Mouse (Mus musculus): ENCODE data around the gene Tmed9. TPM values are rescaled to one million over a fixed set of nuclear protein-coding genes. Genes with fewer than 3 reads are reported as not detected.
A peak's percentile ranks its signal among the peaks of the same experiment; 100 is the strongest.

Tmed9 gene
- 123 and 136 TPM in 2 replicates for polyA plus RNA-seq (2015; fragmentation: Nextera tagmentation; extraction: Ambion mirVana)

GRCm38 (mm10) chr13:55573432-55573831 lies at the start of gene Tmed9:
Gene Tmed9, plus strand, starts transcription at chr13:55573732.
- no peak within 1 kb of the TSS for H3K4me3 ChIP-seq (ENCODE audit: low read depth, low read length)
- no peaks in the 10 kb centered on the region for H3K27me3 ChIP-seq (ENCODE audit: control insufficient read depth, insufficient read depth, low read length)
- H3K36me3 ChIP-seq (ENCODE audit: control insufficient read depth, insufficient read depth, low read length) = no peaks in the 10 kb centered on the region
- no peak within 1 kb of the TSS for H3K9ac ChIP-seq (ENCODE audit: low read length)
- ATAC-seq (ENCODE audit: low FRiP score, low TSS enrichment) = no peak
- DNase-seq (ENCODE audit: low spot score) = no peak
- H3K27ac ChIP-seq (replicated peaks) = no peak within 1 kb of the TSS
- no peaks in the 10 kb centered on the region for H3K9me3 ChIP-seq (ENCODE audit: control insufficient read depth, low read length)
- WGBS = 97% methylated on average over 2 of the region's 2 CpGs
- H3K4me2 ChIP-seq (replicated peaks; ENCODE audit: low read depth) = no peak within 1 kb of the TSS
- H3K4me1 ChIP-seq (replicated peaks; ENCODE audit: control insufficient read depth, insufficient read depth) = peaks cover 4% of the 10 kb centered on the region; the same call in 1 of the 2 replicates
- TF ChIP-seq CTCF (IDR thresholded peaks at IDR 0.05; ENCODE audit: low read depth) (no peak), EP300 (optimal IDR thresholded peaks at IDR 0.05) (no peak)

- 0 out of 2 replicates have a peak, but pooled peaks have one; percentile 7 for ATAC-seq (ENCODE audit: low FRiP score, low TSS enrichment)
- TF ChIP-seq EP300 (optimal IDR thresholded peaks at IDR 0.05) (no peak), CTCF (IDR thresholded peaks at IDR 0.05; ENCODE audit: low read depth) (no peak)
- Histone ChIP-seq H3K36me3 (ENCODE audit: control insufficient read depth, insufficient read depth, low read length) (no peaks in the 10 kb centered on the region), H3K27ac (replicated peaks) (no peak overlapping the region), H3K9ac (ENCODE audit: low read length) (no peak overlapping the region), H3K27me3 (ENCODE audit: control insufficient read depth, insufficient read depth, low read length) (no peaks in the 10 kb centered on the region), H3K4me1 (replicated peaks; ENCODE audit: control insufficient read depth, insufficient read depth) (no peaks in the 10 kb centered on the region), H3K4me2 (replicated peaks; ENCODE audit: low read depth) (no peak overlapping the region), H3K4me3 (ENCODE audit: low read depth, low read length) (no peak overlapping the region), H3K9me3 (ENCODE audit: control insufficient read depth, low read length) (no peaks in the 10 kb centered on the region)
- WGBS = 90% methylated on average over 23 of the region's 23 CpGs
- DNase-seq (ENCODE audit: low spot score) = no peak
These were observed 49.5 kb upstream of the Tmed9 start for GRCm38 (mm10) chr13:55523951-55524600.

GRCm38 (mm10) chr13:55525733-55526553 lies 47.6 kb upstream of the Tmed9 start:
- no peak for TF ChIP-seq CTCF (IDR thresholded peaks at IDR 0.05; ENCODE audit: low read depth)
- no peak for TF ChIP-seq EP300 (optimal IDR thresholded peaks at IDR 0.05)
- 74% methylated on average over 16 of the region's 16 CpGs for WGBS
- no peak overlapping the region for H3K4me3 ChIP-seq (ENCODE audit: low read depth, low read length)
- H3K4me1 ChIP-seq (replicated peaks; ENCODE audit: control insufficient read depth, insufficient read depth) = no peaks in the 10 kb centered on the region
- ATAC-seq (ENCODE audit: low FRiP score, low TSS enrichment) (no peak), DNase-seq (ENCODE audit: low spot score) (no peak)
- peaks cover 10% of the 10 kb centered on the region; the same call in 1 of the 2 replicates for H3K36me3 ChIP-seq (ENCODE audit: control insufficient read depth, insufficient read depth, low read length)
- no peaks in the 10 kb centered on the region for H3K9me3 ChIP-seq (ENCODE audit: control insufficient read depth, low read length)
- H3K27me3 ChIP-seq (ENCODE audit: control insufficient read depth, insufficient read depth, low read length) = no peaks in the 10 kb centered on the region
- H3K9ac ChIP-seq (ENCODE audit: low read length) = no peak overlapping the region
- H3K4me2 ChIP-seq (replicated peaks; ENCODE audit: low read depth) = no peak overlapping the region
- no peak overlapping the region for H3K27ac ChIP-seq (replicated peaks)

- H3K27ac ChIP-seq (replicated peaks) = no peak overlapping the region
- TF ChIP-seq EP300 (optimal IDR thresholded peaks at IDR 0.05) (no peak), CTCF (IDR thresholded peaks at IDR 0.05; ENCODE audit: low read depth) (no peak)
- WGBS = 79% methylated on average over 16 of the region's 16 CpGs
- no peaks in the 10 kb centered on the region for H3K9me3 ChIP-seq (ENCODE audit: control insufficient read depth, low read length)
- no peak overlapping the region for H3K4me2 ChIP-seq (replicated peaks; ENCODE audit: low read depth)
- no peaks in the 10 kb centered on the region for H3K4me1 ChIP-seq (replicated peaks; ENCODE audit: control insufficient read depth, insufficient read depth)
- H3K27me3 ChIP-seq (ENCODE audit: control insufficient read depth, insufficient read depth, low read length) = no peaks in the 10 kb centered on the region
- no peak for ATAC-seq (ENCODE audit: low FRiP score, low TSS enrichment)
- DNase-seq (ENCODE audit: low spot score) = no peak
- H3K36me3 ChIP-seq (ENCODE audit: control insufficient read depth, insufficient read depth, low read length) = peaks cover 21% of the 10 kb centered on the region
- H3K4me3 ChIP-seq (ENCODE audit: low read depth, low read length) = no peak overlapping the region
- H3K9ac ChIP-seq (ENCODE audit: low read length) = no peak overlapping the region
These were observed 46.3 kb upstream of the Tmed9 start for GRCm38 (mm10) chr13:55527212-55527611.

- Histone ChIP-seq H3K4me3 (ENCODE audit: low read depth, low read length) (no peak overlapping the region), H3K9me3 (ENCODE audit: control insufficient read depth, low read length) (no peaks in the 10 kb centered on the region), H3K27me3 (ENCODE audit: control insufficient read depth, insufficient read depth, low read length) (no peaks in the 10 kb centered on the region), H3K36me3 (ENCODE audit: control insufficient read depth, insufficient read depth, low read length) (peaks cover 24% of the 10 kb centered on the region), H3K4me1 (replicated peaks; ENCODE audit: control insufficient read depth, insufficient read depth) (no peaks in the 10 kb centered on the region), H3K4me2 (replicated peaks; ENCODE audit: low read depth) (no peak overlapping the region), H3K9ac (ENCODE audit: low read length) (no peak overlapping the region), H3K27ac (replicated peaks) (no peak overlapping the region)
- TF ChIP-seq CTCF (IDR thresholded peaks at IDR 0.05; ENCODE audit: low read depth) = no peak
- TF ChIP-seq EP300 (optimal IDR thresholded peaks at IDR 0.05) = no peak
- DNase-seq (ENCODE audit: low spot score) = no peak
- WGBS = 77% methylated on average over 18 of the region's 18 CpGs
- no peak for ATAC-seq (ENCODE audit: low FRiP score, low TSS enrichment)
These were observed 45.4 kb upstream of the Tmed9 start for GRCm38 (mm10) chr13:55527834-55528772.
